Mouse (Mus musculus) embryonic facial prominence, embryonic 14.5 days (tissue): ENCODE results near the gene Rtf2. TPM values are rescaled to one million over a fixed set of nuclear protein-coding genes. Genes with fewer than 3 reads are reported as not detected.

Source experiments
- ATAC-seq: fragments of 200-750 bp; cut with Nextera tagmentation; 2 replicates; pipeline ENCODE4 v1.8.0; 2017; ENCODE audit warnings: low read depth, moderate number of reproducible peaks, moderate TSS enrichment
- DNase-seq: peaks from one replicate; pipeline ENCODE4 v3.0.0-alpha.2; 2015; ENCODE audit warnings: low spot score
- H3K27ac ChIP-seq: fragments of 300-500 bp; sonication (generic); replicated peaks from 2 replicates; pipeline ENCODE4 v1.5.1; 2014; ENCODE audit warnings: low read depth, mild to moderate bottlenecking, low read length, moderate library complexity
- H3K27me3 ChIP-seq: fragments of 300-500 bp; sonication (generic); replicated peaks from 2 replicates; pipeline ENCODE4 v1.6.1; 2014; ENCODE audit warnings: low read length; ENCODE audit not compliant: control insufficient read depth, insufficient read depth
- H3K36me3 ChIP-seq: fragments of 300-500 bp; sonication (generic); 2 replicates; pipeline ENCODE4 v1.6.1; 2014; ENCODE audit warnings: low read length, mixed read lengths; ENCODE audit not compliant: control insufficient read depth, insufficient read depth
- H3K4me1 ChIP-seq: fragments of 300-500 bp; sonication (generic); 2 replicates; pipeline ENCODE4 v1.6.1; 2014; ENCODE audit warnings: antibody characterized with exemption, low read length; ENCODE audit not compliant: control insufficient read depth, insufficient read depth
- H3K4me2 ChIP-seq: fragments of 300-500 bp; sonication (generic); 2 replicates; pipeline ENCODE4 v1.6.1; 2014; ENCODE audit warnings: low read depth, mild to moderate bottlenecking, low read length, moderate library complexity, mixed read lengths
- H3K4me3 ChIP-seq: fragments of 300-500 bp; sonication (generic); 2 replicates; pipeline ENCODE4 v1.5.1; 2014; ENCODE audit warnings: low read depth, mild to moderate bottlenecking, low read length
- H3K9ac ChIP-seq: fragments of 300-500 bp; sonication (generic); 2 replicates; pipeline ENCODE4 v1.6.1; 2014; ENCODE audit warnings: low read depth, mild to moderate bottlenecking, low read length, moderate library complexity, mixed read lengths
- H3K9me3 ChIP-seq: fragments of 300-500 bp; sonication (generic); 2 replicates; pipeline ENCODE4 v1.6.1; 2016; ENCODE audit warnings: low read length; ENCODE audit not compliant: control insufficient read depth
- WGBS: fragments of 180-500 bp; shearing (Covaris S2); extraction: QIAGEN DNeasy Blood & Tissue Kit; methylation state at CpG from one replicate; pipeline ENCODE4 v1.1.7; 2014; 5-methylcytosine and 5-hydroxymethylcytosine counted together
- polyA plus RNA-seq: library from polyadenylated mRNA; unstranded; fragments of >200 nt; fragmentation: Nextera tagmentation; extraction: Ambion mirVana; gene quantifications from 2 replicates; pipeline ENCODE4 v1.2.1, GENCODE M21; 2014

Rtf2 gene
- polyA plus RNA-seq: 65.3 and 68.3 TPM in 2 replicates

GRCm38 (mm10) chr2:172439843-172440639, at the start of gene Rtf2:
TSS of gene Rtf2 (plus strand) at chr2:172440556.
- peak within 1 kb of the TSS; percentile 78 for H3K4me2 ChIP-seq
- DNase-seq (peak; percentile 99), ATAC-seq (peak; percentile 96)
- H3K9me3 ChIP-seq: no peaks in the 10 kb centered on the region
- peaks cover 12% of the 10 kb centered on the region for H3K4me1 ChIP-seq
- no peaks in the 10 kb centered on the region for H3K27me3 ChIP-seq
- H3K27ac ChIP-seq: peak within 1 kb of the TSS; percentile 57
- H3K9ac ChIP-seq: peak within 1 kb of the TSS; percentile 76
- WGBS: 2% methylated on average over 34 of the region's 35 CpGs
- H3K36me3 ChIP-seq: 0 out of 2 replicates have a peak, but pooled peaks cover 2% of the 10 kb centered on the region
- H3K4me3 ChIP-seq: peak within 1 kb of the TSS; percentile 83

GRCm38 (mm10) chr2:172392041-172392521, 48.3 kb upstream of the Rtf2 start:
- H3K9me3 ChIP-seq: no peaks in the 10 kb centered on the region
- no peaks in the 10 kb centered on the region for H3K36me3 ChIP-seq
- H3K27ac ChIP-seq: no peak overlapping the region
- H3K27me3 ChIP-seq: no peaks in the 10 kb centered on the region
- ATAC-seq: no peak
- DNase-seq: no peak
- H3K9ac ChIP-seq: no peak overlapping the region
- 62% methylated on average over 10 of the region's 10 CpGs for WGBS
- H3K4me2 ChIP-seq: no peak overlapping the region
- H3K4me1 ChIP-seq: no peaks in the 10 kb centered on the region
- no peak overlapping the region for H3K4me3 ChIP-seq

GRCm38 (mm10) chr2:172393391-172394051, 46.8 kb upstream of the Rtf2 start, which contains the start of gene Cass4:
TSS of gene Cass4 (plus strand) at chr2:172393794.
- no peaks in the 10 kb centered on the region for H3K36me3 ChIP-seq
- H3K9me3 ChIP-seq: no peaks in the 10 kb centered on the region
- H3K4me1 ChIP-seq: no peaks in the 10 kb centered on the region
- ATAC-seq (no peak), DNase-seq (no peak)
- H3K27me3 ChIP-seq: no peaks in the 10 kb centered on the region
- H3K9ac ChIP-seq: no peak within 1 kb of the TSS
- no peak within 1 kb of the TSS for H3K4me3 ChIP-seq
- no peak within 1 kb of the TSS for H3K4me2 ChIP-seq
- 35% methylated on average over 13 of the region's 13 CpGs for WGBS
- no peak within 1 kb of the TSS for H3K27ac ChIP-seq

- no peak overlapping the region for H3K4me3 ChIP-seq
- 72% methylated on average over 2 of the region's 2 CpGs for WGBS
These were observed 46.3 kb upstream of the Rtf2 start for GRCm38 (mm10) chr2:172394052-172394392.

GRCm38 (mm10) chr2:172394671-172395070, 45.7 kb upstream of the Rtf2 start:
- no peaks in the 10 kb centered on the region for H3K36me3 ChIP-seq
- no peak overlapping the region for H3K4me3 ChIP-seq
- H3K4me2 ChIP-seq: no peak overlapping the region
- no peaks in the 10 kb centered on the region for H3K4me1 ChIP-seq
- no peaks in the 10 kb centered on the region for H3K27me3 ChIP-seq
- ATAC-seq (no peak), DNase-seq (no peak)
- 78% methylated on average over 4 of the region's 4 CpGs for WGBS
- no peaks in the 10 kb centered on the region for H3K9me3 ChIP-seq
- H3K9ac ChIP-seq: no peak overlapping the region
- no peak overlapping the region for H3K27ac ChIP-seq

More at GRCm38 (mm10) chr2:172394052-172394392, 46.3 kb upstream of the Rtf2 start:
- H3K9ac ChIP-seq: no peak overlapping the region
- H3K36me3 ChIP-seq: no peaks in the 10 kb centered on the region
- ATAC-seq (no peak), DNase-seq (no peak)
- H3K4me1 ChIP-seq: no peaks in the 10 kb centered on the region
- H3K9me3 ChIP-seq: no peaks in the 10 kb centered on the region
- H3K4me2 ChIP-seq: no peak overlapping the region
- no peak overlapping the region for H3K27ac ChIP-seq
- no peaks in the 10 kb centered on the region for H3K27me3 ChIP-seq

- no peaks in the 10 kb centered on the region for H3K9me3 ChIP-seq
- ATAC-seq (no peak), DNase-seq (no peak)
- H3K27me3 ChIP-seq: no peaks in the 10 kb centered on the region
- WGBS: 46% methylated on average over 9 of the region's 9 CpGs
- H3K4me1 ChIP-seq: no peaks in the 10 kb centered on the region
- no peak overlapping the region for H3K4me3 ChIP-seq
- no peaks in the 10 kb centered on the region for H3K36me3 ChIP-seq
- H3K4me2 ChIP-seq: no peak overlapping the region
- no peak overlapping the region for H3K9ac ChIP-seq
- no peak overlapping the region for H3K27ac ChIP-seq
These were observed 44.4 kb upstream of the Rtf2 start for GRCm38 (mm10) chr2:172395961-172396360.

- 42% methylated on average over 9 of the region's 9 CpGs for WGBS
- Histone ChIP-seq H3K27me3 (no peaks in the 10 kb centered on the region), H3K4me1 (no peaks in the 10 kb centered on the region), H3K9ac (no peak overlapping the region), H3K36me3 (no peaks in the 10 kb centered on the region), H3K9me3 (no peaks in the 10 kb centered on the region), H3K4me2 (no peak overlapping the region), H3K4me3 (no peak overlapping the region), H3K27ac (no peak overlapping the region)
- ATAC-seq (no peak), DNase-seq (no peak)
These were observed 40.5 kb upstream of the Rtf2 start for GRCm38 (mm10) chr2:172399901-172400300.

- Histone ChIP-seq H3K27ac (no peak overlapping the region), H3K4me2 (no peak overlapping the region), H3K4me3 (no peak overlapping the region), H3K9me3 (no peaks in the 10 kb centered on the region), H3K27me3 (no peaks in the 10 kb centered on the region), H3K9ac (no peak overlapping the region), H3K4me1 (no peaks in the 10 kb centered on the region), H3K36me3 (no peaks in the 10 kb centered on the region)
- WGBS: 62% methylated on average over 13 of the region's 13 CpGs
- ATAC-seq: no peak
- DNase-seq: peak; percentile 36
These were observed 39.1 kb upstream of the Rtf2 start for GRCm38 (mm10) chr2:172401116-172401825.
